Mouse (Mus musculus): ENCODE results near the gene Olfr992. TPM values are rescaled to one million over a fixed set of nuclear protein-coding genes. Genes with fewer than 3 reads are reported as not detected.

Gene Olfr992
- not detected for total RNA-seq (2023)

GRCm38 (mm10) chr2:85409369-85409768 lies at the start of gene Olfr992:
Gene Olfr992 (minus strand): TSS chr2:85409469.

GRCm38 (mm10) chr2:85443539-85443938 lies 34.3 kb upstream of the Olfr992 start, which contains the start of gene Olfr995:
Gene Olfr995 (minus strand): TSS chr2:85443639.

GRCm38 (mm10) chr2:85436351-85436750 lies 27.1 kb upstream of the Olfr992 start, which contains the start of gene Olfr994:
Gene Olfr994 (minus strand): TSS chr2:85436451.

GRCm38 (mm10) chr2:85414777-85415176 lies 5.5 kb upstream of the Olfr992 start, which contains the start of gene Olfr993:
Gene Olfr993 (minus strand): TSS chr2:85414877.

GRCm38 (mm10) chr2:85363127-85363526 lies 46.1 kb downstream of the Olfr992 start, which contains the start of gene Olfr988:
Gene Olfr988 (minus strand): TSS chr2:85363227.

Other genes starting within 250 kb of the Olfr992 start
- not detected for gene Lrrc55, start 212.3 kb downstream of the Olfr992 start, total RNA-seq (2023)
- not detected for gene Olfr987, start 70.2 kb downstream of the Olfr992 start, total RNA-seq (2023)
- not detected for gene Olfr988, start 46.2 kb downstream of the Olfr992 start, total RNA-seq (2023)
- not detected for gene Olfr993, start 5.4 kb upstream of the Olfr992 start, total RNA-seq (2023)
- gene Olfr994, start 27.0 kb upstream of the Olfr992 start, total RNA-seq (2023) = not detected
- gene Olfr995, start 34.2 kb upstream of the Olfr992 start, total RNA-seq (2023) = not detected
- gene 4833423E24Rik, start 109.6 kb upstream of the Olfr992 start, total RNA-seq (2023) = not detected
- gene Olfr996, start 169.7 kb upstream of the Olfr992 start, total RNA-seq (2023) = not detected
- gene Olfr998, start 179.5 kb upstream of the Olfr992 start, total RNA-seq (2023) = not detected
- gene Olfr1000, start 202.4 kb upstream of the Olfr992 start, total RNA-seq (2023) = not detected
- gene Olfr1002, start 241.2 kb upstream of the Olfr992 start, total RNA-seq (2023) = not detected